Mouse (Mus musculus) retina, embryonic 14.5 days (tissue): Measurements from ENCODE around the gene Gm21861.
"Not testable (repeated sequence)": the region's sequence is repeated elsewhere in the genome, so short reads cannot be mapped to it uniquely, and the experiment has no call there.

Source experiments
- DNase-seq: peaks from one replicate; pipeline ENCODE4 v3.0.0-alpha.2; 2015; ENCODE audit warnings: low spot score

The Gm21861 gene

GRCm38 (mm10) chrY:58814497-58814896, at the start of gene Gm21861:
Gm21861 (minus strand) TSS chrY:58814597.
- not testable (repeated sequence) for DNase-seq
